Mouse (Mus musculus): ENCODE results near the gene Immp2l. TPM values are rescaled to one million over a fixed set of nuclear protein-coding genes. Genes with fewer than 3 reads are reported as not detected.

The Immp2l gene
- total RNA-seq, 1 experiment, result 11.4 TPM

DNA sequence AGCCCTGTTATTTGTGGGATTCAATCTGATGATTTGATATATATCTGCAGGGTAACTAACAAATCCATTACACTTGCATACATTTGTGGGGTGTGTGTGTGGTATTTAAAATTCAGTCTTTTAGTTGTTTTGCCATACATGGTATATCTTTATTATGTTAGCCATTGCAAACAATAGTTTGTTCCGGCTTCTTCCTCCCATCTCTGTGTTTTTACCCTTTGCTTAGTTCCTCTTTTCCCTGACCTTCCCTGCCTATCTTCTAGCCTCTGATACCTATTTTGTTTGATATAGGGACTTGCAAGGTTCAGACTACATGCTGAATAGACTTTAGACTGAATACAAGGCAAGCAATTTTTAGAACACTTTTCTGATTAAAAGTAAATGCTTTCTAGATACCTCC lies 254.0 kb downstream of the Immp2l start:
- H3K27ac ChIP-seq (ENCODE audit: insufficient read depth, low read depth, low read length, poor library complexity, severe bottlenecking), result no peak overlapping the region
- no peak for DNase-seq (ENCODE audit: low read depth, low spot score)
- TF ChIP-seq ZC3H11A (IDR thresholded peaks at IDR 0.05; ENCODE audit: borderline replicate concordance, low read depth, low read length) (no peak), HCFC1 (IDR thresholded peaks at IDR 0.05; ENCODE audit: borderline replicate concordance, insufficient read depth, low read length) (no peak), MAFK (IDR thresholded peaks at IDR 0.05; ENCODE audit: insufficient read depth, low read depth, low read length) (no peak), ZNF384 (IDR thresholded peaks at IDR 0.05; ENCODE audit: low read depth, low read length) (no peak), CHD2 (IDR thresholded peaks at IDR 0.05; ENCODE audit: low read depth, low read length) (no peak)
- H3K36me3 ChIP-seq (ENCODE audit: control insufficient read depth, insufficient read depth, low read length, poor library complexity, severe bottlenecking), result no peaks in the 10 kb centered on the region; the same call in 1 of the 2 replicates
- H3K4me1 ChIP-seq (ENCODE audit: control insufficient read depth in 2 of 2, insufficient read depth in 2 of 2, low read length in 2 of 2, poor library complexity in 1 of 2), result no peaks in the 10 kb centered on the region
- no peaks in the 10 kb centered on the region for H3K9me3 ChIP-seq (ENCODE audit: control insufficient read depth, insufficient read depth, low read depth, low read length)
- in situ Hi-C loops (cut with MboI; ENCODE audit: low sequenced_read_pairs in 2 of 2, unreplicated experiment in 2 of 2), result no loop called here
- H3K9ac ChIP-seq (ENCODE audit: insufficient read depth, low read depth, low read length, poor library complexity, severe bottlenecking), result no peak overlapping the region
- H3K4me3 ChIP-seq (ENCODE audit: insufficient read depth in 1 of 2, low read depth in 1 of 2, low read length in 2 of 2, poor library complexity in 1 of 2, severe bottlenecking in 1 of 2), result no peak overlapping the region

DNA sequence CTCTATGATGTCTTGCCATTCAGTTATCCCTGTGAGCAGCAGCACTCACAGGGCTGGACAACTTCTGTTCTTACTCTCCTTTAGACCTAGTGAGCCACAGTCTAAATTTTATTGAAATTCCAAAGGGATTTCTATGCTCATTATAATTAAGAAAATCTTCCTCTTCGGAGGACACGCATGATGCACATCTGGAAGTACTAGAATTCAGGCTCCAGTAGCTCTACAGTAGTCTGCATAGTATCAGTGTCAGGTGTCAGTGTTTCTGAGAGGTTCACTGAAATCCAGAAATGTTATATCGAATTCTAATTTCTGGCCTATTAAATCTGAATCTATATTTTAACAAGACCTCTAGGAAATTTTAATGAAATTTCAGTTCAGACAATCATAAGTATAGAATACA lies 265.2 kb downstream of the Immp2l start:
- no peaks in the 10 kb centered on the region for H3K9me3 ChIP-seq (ENCODE audit: control insufficient read depth, insufficient read depth, low read depth, low read length)
- in situ Hi-C loops (cut with MboI; ENCODE audit: low sequenced_read_pairs in 2 of 2, unreplicated experiment in 2 of 2), result no loop called here

DNA sequence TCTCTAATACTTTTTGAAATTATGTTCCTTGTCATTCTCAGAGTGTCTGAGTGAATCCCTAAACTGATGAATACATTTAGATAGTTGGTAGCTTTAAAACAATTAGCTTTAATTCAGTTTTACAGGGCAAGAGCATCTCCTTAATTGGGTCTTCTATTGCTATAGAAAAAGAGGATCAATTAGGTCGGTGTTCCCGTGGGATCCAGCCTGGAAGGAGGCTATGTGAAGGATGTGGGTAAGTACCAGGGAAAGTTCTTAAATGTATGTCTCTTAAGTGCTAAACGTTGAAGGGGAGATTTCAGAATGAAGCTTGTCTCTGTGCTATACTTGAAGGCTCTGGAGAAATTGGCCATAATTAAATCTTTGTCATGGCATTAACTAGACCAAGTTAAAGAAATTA lies 283.1 kb downstream of the Immp2l start:
- no peak overlapping the region for H3K27ac ChIP-seq (ENCODE audit: insufficient read depth, low read depth, low read length, poor library complexity, severe bottlenecking)
- H3K9ac ChIP-seq (ENCODE audit: insufficient read depth, low read depth, low read length, poor library complexity, severe bottlenecking), result no peak overlapping the region
- H3K4me3 ChIP-seq (ENCODE audit: insufficient read depth in 1 of 2, low read depth in 1 of 2, low read length in 2 of 2, poor library complexity in 1 of 2, severe bottlenecking in 1 of 2), result no peak overlapping the region
- no peak for DNase-seq (ENCODE audit: low read depth, low spot score)
- H3K36me3 ChIP-seq (ENCODE audit: control insufficient read depth, insufficient read depth, low read length, poor library complexity, severe bottlenecking), result no peaks in the 10 kb centered on the region
- no peaks in the 10 kb centered on the region for H3K9me3 ChIP-seq (ENCODE audit: control insufficient read depth, insufficient read depth, low read depth, low read length)
- in situ Hi-C loops (cut with MboI; ENCODE audit: low sequenced_read_pairs in 2 of 2, unreplicated experiment in 2 of 2), result no loop called here
- TF ChIP-seq CHD2 (IDR thresholded peaks at IDR 0.05; ENCODE audit: low read depth, low read length) (no peak), MAFK (IDR thresholded peaks at IDR 0.05; ENCODE audit: insufficient read depth, low read depth, low read length) (no peak)
- H3K4me1 ChIP-seq (ENCODE audit: control insufficient read depth in 2 of 2, insufficient read depth in 2 of 2, low read length in 2 of 2, poor library complexity in 1 of 2), result no peaks in the 10 kb centered on the region

More for the DNA sequence above, 265.2 kb downstream of the Immp2l start:
- no peak for TF ChIP-seq ZC3H11A (IDR thresholded peaks at IDR 0.05; ENCODE audit: borderline replicate concordance, low read depth, low read length)
- no peak for TF ChIP-seq HCFC1 (IDR thresholded peaks at IDR 0.05; ENCODE audit: borderline replicate concordance, insufficient read depth, low read length)
- no peak for TF ChIP-seq CHD2 (IDR thresholded peaks at IDR 0.05; ENCODE audit: low read depth, low read length)
- no peak for TF ChIP-seq MAFK (IDR thresholded peaks at IDR 0.05; ENCODE audit: insufficient read depth, low read depth, low read length)
- Histone ChIP-seq H3K36me3 (ENCODE audit: control insufficient read depth, insufficient read depth, low read length, poor library complexity, severe bottlenecking) (no peaks in the 10 kb centered on the region), H3K27ac (ENCODE audit: insufficient read depth, low read depth, low read length, poor library complexity, severe bottlenecking) (no peak overlapping the region), H3K4me3 (ENCODE audit: insufficient read depth in 1 of 2, low read depth in 1 of 2, low read length in 2 of 2, poor library complexity in 1 of 2, severe bottlenecking in 1 of 2) (no peak overlapping the region), H3K9ac (ENCODE audit: insufficient read depth, low read depth, low read length, poor library complexity, severe bottlenecking) (no peak overlapping the region), H3K4me1 (ENCODE audit: control insufficient read depth in 2 of 2, insufficient read depth in 2 of 2, low read length in 2 of 2, poor library complexity in 1 of 2) (no peaks in the 10 kb centered on the region)
- DNase-seq (ENCODE audit: low read depth, low spot score), result no peak

DNA sequence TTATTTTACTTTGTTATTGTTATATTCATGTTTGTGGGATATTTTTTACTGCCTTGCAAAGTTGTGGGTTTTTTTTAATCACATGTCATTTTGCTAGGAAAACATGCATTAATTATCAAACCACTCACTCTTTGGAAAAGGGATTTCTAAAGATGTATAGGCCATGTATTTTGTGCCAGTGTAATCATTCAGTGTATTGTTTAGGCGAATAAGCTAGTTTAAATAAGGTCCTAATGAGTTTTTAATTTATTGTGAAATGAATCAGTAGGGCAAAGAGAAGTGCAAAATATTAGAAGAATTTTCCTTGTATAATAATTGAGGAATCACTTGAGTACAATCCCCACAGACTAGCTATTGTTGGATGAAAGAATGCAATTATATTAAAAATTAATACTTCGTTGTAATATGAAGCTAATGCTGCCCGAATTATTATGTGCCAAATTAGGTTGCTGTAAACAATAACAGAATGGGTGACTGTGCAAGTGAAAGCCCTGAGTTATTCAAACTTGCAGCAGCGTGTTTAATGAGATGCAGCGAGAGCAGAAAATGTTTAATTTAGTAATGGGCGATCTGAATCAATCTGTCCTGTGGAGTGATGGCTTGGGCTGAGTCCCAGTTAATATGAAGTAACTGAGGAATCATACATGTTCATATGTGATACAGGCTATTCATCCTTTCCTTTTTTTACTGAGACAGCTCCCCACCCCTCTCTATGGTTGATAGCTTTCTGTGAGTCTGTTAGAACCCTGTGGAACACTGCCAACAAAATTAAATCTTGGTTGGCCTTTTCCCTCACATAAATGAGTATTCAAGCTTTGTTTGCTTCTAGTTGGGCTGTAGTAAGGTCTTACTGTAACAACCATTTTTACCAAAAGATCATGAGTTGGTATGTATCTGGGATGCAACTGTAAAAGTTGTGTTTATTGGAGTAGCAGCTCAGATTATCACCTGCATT lies 285.1 kb downstream of the Immp2l start:
- Histone ChIP-seq H3K9me3 (ENCODE audit: control insufficient read depth, insufficient read depth, low read depth, low read length) (no peaks in the 10 kb centered on the region), H3K4me3 (ENCODE audit: insufficient read depth in 1 of 2, low read depth in 1 of 2, low read length in 2 of 2, poor library complexity in 1 of 2, severe bottlenecking in 1 of 2) (no peak overlapping the region), H3K27ac (ENCODE audit: insufficient read depth, low read depth, low read length, poor library complexity, severe bottlenecking) (no peak overlapping the region), H3K9ac (ENCODE audit: insufficient read depth, low read depth, low read length, poor library complexity, severe bottlenecking) (no peak overlapping the region), H3K36me3 (ENCODE audit: control insufficient read depth, insufficient read depth, low read length, poor library complexity, severe bottlenecking) (no peaks in the 10 kb centered on the region), H3K4me1 (ENCODE audit: control insufficient read depth in 2 of 2, insufficient read depth in 2 of 2, low read length in 2 of 2, poor library complexity in 1 of 2) (no peaks in the 10 kb centered on the region)
- in situ Hi-C loops (cut with MboI; ENCODE audit: low sequenced_read_pairs in 2 of 2, unreplicated experiment in 2 of 2), result no loop called here
- DNase-seq (ENCODE audit: low read depth, low spot score), result no peak
- TF ChIP-seq ZNF384 (IDR thresholded peaks at IDR 0.05; ENCODE audit: low read depth, low read length), result no peak
- no peak for TF ChIP-seq ZC3H11A (IDR thresholded peaks at IDR 0.05; ENCODE audit: borderline replicate concordance, low read depth, low read length)
- no peak for TF ChIP-seq MAFK (IDR thresholded peaks at IDR 0.05; ENCODE audit: insufficient read depth, low read depth, low read length)
- no peak for TF ChIP-seq CHD2 (IDR thresholded peaks at IDR 0.05; ENCODE audit: low read depth, low read length)
- TF ChIP-seq HCFC1 (IDR thresholded peaks at IDR 0.05; ENCODE audit: borderline replicate concordance, insufficient read depth, low read length), result no peak

Measured in ES-E14 (cell line).